Mouse (Mus musculus): ENCODE measurements around the gene Socs3. TPM values are rescaled to one million over a fixed set of nuclear protein-coding genes. Genes with fewer than 3 reads are reported as not detected.

Gene Socs3
- total and polyA plus RNA-seq, 3 experiments: 0.96 to 1.9 TPM; not detected in 1

GRCm38 (mm10) chr11:117952174-117952933 is 17.5 kb downstream of the Socs3 start:
- Histone ChIP-seq H3K79me2 (ENCODE audit: control insufficient read depth, insufficient read depth, low read length, poor library complexity) (no peaks in the 10 kb centered on the region), H3K4me1 (ENCODE audit: control insufficient read depth in 1 of 2, insufficient read depth in 2 of 2, low read length in 2 of 2) (no peaks in the 10 kb centered on the region), H3K9ac (ENCODE audit: control insufficient read depth, low read depth, low read length, poor library complexity, severe bottlenecking) (no peak overlapping the region), H3K27me3 (ENCODE audit: control insufficient read depth in 1 of 2, insufficient read depth in 2 of 2, low read length in 2 of 2) (peaks cover 13% of the 10 kb centered on the region in 2 experiments), H3K4me3 (ENCODE audit: control insufficient read depth in 1 of 2, insufficient read depth in 1 of 2, low read depth in 2 of 2, low read length in 2 of 2) (no peak overlapping the region), H3K36me3 (ENCODE audit: control insufficient read depth in 1 of 2, insufficient read depth in 2 of 2, low read length in 2 of 2) (no peaks in the 10 kb centered on the region), H3K9me3 (replicated peaks; ENCODE audit: insufficient read depth, low read length) (no peaks in the 10 kb centered on the region), H3K27ac (ENCODE audit: control insufficient read depth, low read depth, low read length) (no peak overlapping the region)
- DNase-seq (ENCODE audit: low read depth, low spot score): no peak
- TF ChIP-seq TCF12 (IDR thresholded peaks at IDR 0.05; ENCODE audit: low read depth, low read length): no peak

- Histone ChIP-seq H3K9me3 (replicated peaks; ENCODE audit: insufficient read depth, low read length) (no peaks in the 10 kb centered on the region), H3K4me1 (ENCODE audit: control insufficient read depth in 1 of 2, insufficient read depth in 2 of 2, low read length in 2 of 2) (no peaks in the 10 kb centered on the region), H3K36me3 (ENCODE audit: control insufficient read depth in 1 of 2, insufficient read depth in 2 of 2, low read length in 2 of 2) (no peaks in the 10 kb centered on the region), H3K4me3 (ENCODE audit: control insufficient read depth in 1 of 2, insufficient read depth in 1 of 2, low read depth in 2 of 2, low read length in 2 of 2) (no peak overlapping the region), H3K27me3 (ENCODE audit: control insufficient read depth in 1 of 2, insufficient read depth in 2 of 2, low read length in 2 of 2) (peaks cover 13% of the 10 kb centered on the region in 2 experiments), H3K9ac (ENCODE audit: control insufficient read depth, low read depth, low read length, poor library complexity, severe bottlenecking) (no peak overlapping the region), H3K79me2 (ENCODE audit: control insufficient read depth, insufficient read depth, low read length, poor library complexity) (no peaks in the 10 kb centered on the region), H3K27ac (ENCODE audit: control insufficient read depth, low read depth, low read length) (no peak overlapping the region)
- TF ChIP-seq CHD2 (IDR thresholded peaks at IDR 0.05; ENCODE audit: low read length) (no peak), SMC3 (IDR thresholded peaks at IDR 0.05; ENCODE audit: low read depth, low read length) (no peak), MAZ (IDR thresholded peaks at IDR 0.05; ENCODE audit: low read depth, low read length) (no peak), ZNF384 (IDR thresholded peaks at IDR 0.05; ENCODE audit: low read depth, low read length) (no peak), UBTF (IDR thresholded peaks at IDR 0.05; ENCODE audit: borderline replicate concordance, insufficient read depth, low read depth, low read length) (no peak)
- no peak for DNase-seq (ENCODE audit: low read depth, low spot score)
Measured at GRCm38 (mm10) chr11:117951391-117951790, 18.5 kb downstream of the Socs3 start.

GRCm38 (mm10) chr11:117949392-117950091 is 20.3 kb downstream of the Socs3 start:
- no peak for DNase-seq (ENCODE audit: low read depth, low spot score)
- H3K9me3 ChIP-seq (replicated peaks; ENCODE audit: insufficient read depth, low read length): no peaks in the 10 kb centered on the region
- TF ChIP-seq USF2 (IDR thresholded peaks at IDR 0.05; ENCODE audit: borderline replicate concordance in 1 of 2, insufficient read depth in 1 of 2, low read depth in 1 of 2, low read length in 2 of 2) (no peak), UBTF (IDR thresholded peaks at IDR 0.05; ENCODE audit: borderline replicate concordance, insufficient read depth, low read depth, low read length) (no peak), HCFC1 (IDR thresholded peaks at IDR 0.05; ENCODE audit: low read depth, low read length) (no peak), CHD2 (IDR thresholded peaks at IDR 0.05; ENCODE audit: low read length) (no peak), ZC3H11A (IDR thresholded peaks at IDR 0.05; ENCODE audit: low read depth, low read length) (no peak), BHLHE40 (IDR thresholded peaks at IDR 0.05; ENCODE audit: borderline replicate concordance, low read depth, low read length) (no peak), EP300 (IDR thresholded peaks at IDR 0.05; ENCODE audit: low read depth in 1 of 2, low read length in 2 of 2) (no peak), SMC3 (IDR thresholded peaks at IDR 0.05; ENCODE audit: low read depth, low read length) (no peak), E2F4 (IDR thresholded peaks at IDR 0.05; ENCODE audit: borderline replicate concordance, low read depth, low read length) (no peak), MAZ (IDR thresholded peaks at IDR 0.05; ENCODE audit: low read depth, low read length) (no peak), GABPA (IDR thresholded peaks at IDR 0.05; ENCODE audit: low read depth, low read length) (no peak), MYB (IDR thresholded peaks at IDR 0.05; ENCODE audit: low read depth, low read length) (no peak), JUND (IDR thresholded peaks at IDR 0.05; ENCODE audit: low read depth, low read length) (no peak), GATA1 (IDR thresholded peaks at IDR 0.05; ENCODE audit: low read depth, low read length) (no peak)
- H3K27ac ChIP-seq (ENCODE audit: control insufficient read depth, low read depth, low read length): no peak overlapping the region
- H3K9ac ChIP-seq (ENCODE audit: control insufficient read depth, low read depth, low read length, poor library complexity, severe bottlenecking): no peak overlapping the region
- H3K79me2 ChIP-seq (ENCODE audit: control insufficient read depth, insufficient read depth, low read length, poor library complexity): no peaks in the 10 kb centered on the region
- H3K4me1 ChIP-seq (ENCODE audit: control insufficient read depth in 1 of 2, insufficient read depth in 2 of 2, low read length in 2 of 2): no peaks in the 10 kb centered on the region
- no peaks in the 10 kb centered on the region for H3K36me3 ChIP-seq (ENCODE audit: control insufficient read depth in 1 of 2, insufficient read depth in 2 of 2, low read length in 2 of 2)
- H3K27me3 ChIP-seq (ENCODE audit: control insufficient read depth in 1 of 2, insufficient read depth in 2 of 2, low read length in 2 of 2): peaks cover 13% of the 10 kb centered on the region in 2 experiments
- H3K4me3 ChIP-seq (ENCODE audit: control insufficient read depth in 1 of 2, insufficient read depth in 1 of 2, low read depth in 2 of 2, low read length in 2 of 2): no peak overlapping the region
